Mouse (Mus musculus) olfactory bulb, adult 2 months (tissue): ENCODE results near the gene Myo19.

Experiments used
- CTCF ChIP-seq: fragments of 200-500 bp; IDR thresholded peaks from 2 replicates; pipeline ENCODE4 v1.5.1; 2012; ENCODE audit warnings: low read depth, mild to moderate bottlenecking, low read length, moderate library complexity; ENCODE audit not compliant: insufficient read depth
- POLR2A ChIP-seq: fragments of 200-500 bp; IDR thresholded peaks from 2 replicates; pipeline ENCODE4 v1.6.1; 2012; ENCODE audit warnings: mild to moderate bottlenecking, low read depth, low read length, moderate library complexity; ENCODE audit not compliant: insufficient read depth

DNA sequence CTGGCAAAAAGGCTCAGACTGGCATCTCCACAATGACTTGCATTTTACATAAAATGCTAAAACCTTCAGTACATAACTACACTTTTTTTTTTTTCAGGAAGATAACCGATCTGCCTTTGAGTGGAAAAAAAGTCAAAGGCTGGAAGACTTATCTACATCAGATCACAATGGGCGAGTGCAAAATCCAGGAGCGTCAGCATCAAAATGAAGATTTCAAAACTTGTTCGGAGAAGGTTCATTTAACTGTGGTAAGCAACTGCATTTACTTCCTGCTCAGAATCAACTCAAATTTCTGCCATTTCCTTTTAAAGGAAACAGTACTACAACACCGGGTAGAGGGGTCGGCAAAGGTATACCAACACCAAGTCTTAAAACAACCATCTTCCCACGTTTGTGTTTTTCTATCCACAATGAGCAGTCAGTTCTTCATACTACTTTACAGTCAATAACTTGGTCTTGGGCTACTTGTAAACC, 11.1 kb upstream of the Myo19 start:
- TF ChIP-seq POLR2A (no peak), CTCF (no peak)
